Mouse (Mus musculus) left cerebral cortex, postnatal 10 days (tissue): ENCODE results near the gene Sipa1. TPM values are rescaled to one million over a fixed set of nuclear protein-coding genes. Genes with fewer than 3 reads are reported as not detected.

Experiments used
- DNase-seq, 2 experiments: peaks; one replicate each; pipeline ENCODE4 v3.0.0; 2021 to 2022; ENCODE audit warnings: low spot score in 2 of 2, mixed read lengths in 1 of 2; ENCODE audit errors: extremely low spot score in 1 of 2
- intact Hi-C: fragments of 180-260 bp; cut with DNase I; formaldehyde crosslinking; loops from one replicate; pipeline ENCODE4 v1.15.1; 2025
- total RNA-seq, 2 experiments: library from RNA; stranded (reverse); gene quantifications; 2 replicates each; pipeline ENCODE4 v1.2.3; 2021

Sipa1 gene
- 10 to 100 TPM; 24.6 to 26.5 TPM for total RNA-seq

DNA sequence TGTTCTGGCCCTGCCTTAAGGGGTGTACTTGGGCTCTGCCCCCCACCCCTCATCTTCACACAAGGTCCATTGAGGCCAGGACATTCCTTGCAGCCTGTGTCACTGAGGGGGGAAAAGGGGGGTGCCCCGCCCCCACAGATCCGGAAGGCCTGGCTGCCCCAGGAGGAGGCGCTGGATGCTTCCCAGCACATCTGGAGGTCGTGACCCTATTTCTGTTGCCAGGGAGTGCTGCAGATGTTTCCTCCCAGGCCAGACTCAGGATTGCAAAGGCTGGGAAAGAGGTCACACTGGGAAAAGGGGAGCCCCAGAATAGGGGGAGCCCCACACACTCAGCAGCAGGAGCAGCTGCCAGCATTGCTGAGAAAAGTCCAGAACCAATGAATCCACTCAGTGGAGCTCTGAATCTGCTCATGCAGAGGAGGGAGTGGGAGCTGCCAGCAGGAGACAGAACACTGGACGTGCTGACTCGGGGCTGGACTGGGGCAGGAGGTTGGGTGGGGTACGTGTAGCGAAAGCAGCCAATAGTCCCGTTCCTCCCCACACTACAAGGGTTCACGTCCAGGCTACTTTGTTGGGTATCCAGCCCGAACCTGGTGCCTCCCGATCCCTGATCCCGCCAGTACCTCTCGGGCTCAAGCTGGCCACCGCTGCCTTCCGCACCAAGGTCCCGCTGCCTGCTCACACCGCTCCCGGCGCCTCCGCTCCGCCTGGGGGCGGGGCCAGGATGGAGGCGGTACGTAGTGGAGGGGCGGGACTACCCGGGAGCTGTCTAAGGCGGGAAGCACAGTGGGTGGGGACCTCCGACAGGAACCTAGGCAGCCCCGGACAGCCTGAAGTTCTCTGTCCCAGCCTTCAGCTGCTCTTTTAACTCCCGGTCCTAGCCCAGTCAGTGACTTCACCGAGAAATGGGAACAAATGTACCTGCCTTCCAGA is at the start of gene Sipa1:
Gene Sipa1 (minus strand): TSS at position 727 of the 933 bp plus-strand sequence.
- DNase-seq = peak; percentile 57 to 95
- intact Hi-C loops = no loop called here

DNA sequence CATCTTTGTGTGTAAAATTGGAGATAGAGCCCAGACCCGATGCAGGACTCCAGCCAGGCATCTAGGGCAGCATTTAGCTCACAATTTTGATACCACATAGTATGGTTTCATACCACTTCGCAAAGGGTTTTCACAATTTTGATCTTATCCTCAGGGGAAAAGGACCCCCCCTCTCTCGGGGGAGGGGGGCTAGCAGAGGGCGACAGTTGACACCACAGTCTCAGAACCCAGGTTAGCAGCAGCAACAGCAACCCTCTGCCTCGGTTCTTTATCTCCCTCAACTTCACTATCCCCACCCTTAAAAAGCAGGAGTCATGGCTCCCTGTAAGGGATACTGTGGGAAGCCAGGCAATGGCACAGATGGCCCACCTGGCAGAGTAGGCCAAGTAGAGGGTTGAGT is 49.7 kb upstream of the Sipa1 start:
- intact Hi-C loops = loop anchor here (5.0 kb wide), 1 partner anchor 69 kb away; no protein-coding TSS in a partner anchor
- no peak for DNase-seq

DNA sequence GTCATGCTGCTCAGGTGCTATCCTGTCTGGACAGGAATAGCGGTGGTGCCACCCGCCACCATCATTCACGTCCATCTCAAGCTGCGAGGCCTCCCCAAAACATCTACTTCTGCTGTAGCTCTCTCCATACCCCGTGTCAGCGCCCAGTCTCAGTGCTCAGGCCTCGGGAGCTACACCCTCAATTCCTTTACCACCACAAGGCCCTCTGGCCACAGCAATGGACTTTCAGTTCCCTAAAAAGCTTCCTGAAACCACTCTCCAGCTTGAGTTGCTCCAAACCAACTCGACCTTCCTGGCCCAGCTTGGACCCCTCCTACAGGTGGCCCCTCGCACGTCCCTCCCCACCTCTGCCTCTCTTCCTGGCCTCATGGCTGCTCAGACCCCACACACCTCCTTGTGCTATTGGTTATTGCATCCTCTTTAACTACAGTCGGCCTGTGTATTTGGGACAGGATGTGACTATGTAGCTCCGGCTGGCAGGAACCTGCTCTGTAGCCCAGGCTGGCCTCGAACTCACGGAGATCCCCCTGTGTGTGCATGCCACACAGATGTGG is 48.5 kb upstream of the Sipa1 start:
- intact Hi-C loops = loop anchor here (2.0 to 5.0 kb wide), 2 partner anchors 15 to 70 kb away; partner anchors contain the start of gene Ehbp1l1
- peak in 1 of 2 experiments; percentile 24 for DNase-seq

- DNase-seq = peak in 1 of 2 experiments; percentile 79
- intact Hi-C loops = loop anchor here (2.0 to 5.0 kb wide), 2 partner anchors 16 to 71 kb away; partner anchors contain the start of gene Ehbp1l1
Measured at GRCm38 (mm10) chr19:5711218-5711617, 47.7 kb upstream of the Sipa1 start.

DNA sequence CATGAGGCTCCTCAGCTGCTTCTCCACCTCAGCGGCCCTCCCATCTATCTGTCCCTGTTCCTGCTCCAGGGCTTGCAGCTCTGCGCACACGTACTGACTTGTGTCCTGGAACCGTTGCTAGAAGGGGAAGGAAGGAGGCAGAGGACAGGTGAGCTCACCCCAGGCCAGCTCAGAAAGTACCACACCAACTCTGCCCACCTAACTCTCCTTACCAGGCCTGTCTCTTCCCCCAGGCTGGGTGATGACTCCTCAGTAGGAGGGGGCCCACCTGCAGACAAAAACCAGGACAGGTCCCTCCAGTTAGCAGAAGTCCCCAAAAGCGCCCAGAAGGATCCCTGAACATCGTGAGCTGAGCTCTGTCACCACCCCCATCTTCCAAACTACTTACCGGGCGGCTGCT is 47.1 kb upstream of the Sipa1 start:
- intact Hi-C loops = loop anchor here (2.0 to 5.0 kb wide), 2 partner anchors 16 to 72 kb away; partner anchors contain the start of gene Ehbp1l1
- DNase-seq = peak in 1 of 2 experiments; percentile 18

GRCm38 (mm10) chr19:5710068-5710467 is 46.6 kb upstream of the Sipa1 start:
- DNase-seq = no peak
- intact Hi-C loops = loop anchor here (2.0 to 5.0 kb wide), 2 partner anchors 17 to 72 kb away; partner anchors contain the start of gene Ehbp1l1

DNA sequence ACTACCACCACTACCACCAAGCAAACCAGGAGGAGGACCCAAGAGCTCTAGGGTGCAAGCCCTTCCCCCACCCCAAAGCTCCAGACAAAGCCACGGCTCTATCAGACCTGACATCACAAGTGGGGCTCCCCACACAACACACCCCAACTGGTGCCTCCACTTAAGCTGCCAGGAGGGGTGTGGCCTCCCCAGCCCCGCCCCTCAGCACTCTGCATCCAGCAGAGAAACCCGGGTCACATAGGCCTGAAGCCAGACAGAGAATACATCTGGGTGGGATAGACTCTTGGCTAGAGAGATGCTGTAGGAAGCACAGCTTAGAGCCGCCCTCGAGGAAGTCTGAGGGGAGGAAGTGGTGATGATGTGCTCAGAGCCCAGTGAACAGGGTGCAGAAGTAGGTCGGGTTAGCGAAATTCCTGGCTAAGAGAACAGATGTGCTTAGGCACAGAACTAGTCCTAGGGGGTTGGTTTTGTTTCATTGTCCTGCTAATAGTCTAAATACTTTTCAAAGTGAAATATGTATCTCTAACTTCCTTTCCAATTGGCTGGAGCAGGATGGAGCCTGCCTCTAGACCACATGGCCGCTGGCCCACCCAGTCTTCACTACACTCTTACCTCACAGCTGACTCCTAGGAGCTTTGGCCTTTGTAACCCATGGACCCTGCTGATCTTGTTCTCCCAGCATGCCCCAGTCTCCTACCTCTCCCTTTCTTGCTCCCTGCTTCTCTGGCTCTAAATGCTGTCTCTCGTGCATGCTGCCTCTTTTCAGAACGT is 41.5 kb upstream of the Sipa1 start:
- intact Hi-C loops = no loop called here
- peak in 1 of 2 experiments; percentile 52 for DNase-seq

DNA sequence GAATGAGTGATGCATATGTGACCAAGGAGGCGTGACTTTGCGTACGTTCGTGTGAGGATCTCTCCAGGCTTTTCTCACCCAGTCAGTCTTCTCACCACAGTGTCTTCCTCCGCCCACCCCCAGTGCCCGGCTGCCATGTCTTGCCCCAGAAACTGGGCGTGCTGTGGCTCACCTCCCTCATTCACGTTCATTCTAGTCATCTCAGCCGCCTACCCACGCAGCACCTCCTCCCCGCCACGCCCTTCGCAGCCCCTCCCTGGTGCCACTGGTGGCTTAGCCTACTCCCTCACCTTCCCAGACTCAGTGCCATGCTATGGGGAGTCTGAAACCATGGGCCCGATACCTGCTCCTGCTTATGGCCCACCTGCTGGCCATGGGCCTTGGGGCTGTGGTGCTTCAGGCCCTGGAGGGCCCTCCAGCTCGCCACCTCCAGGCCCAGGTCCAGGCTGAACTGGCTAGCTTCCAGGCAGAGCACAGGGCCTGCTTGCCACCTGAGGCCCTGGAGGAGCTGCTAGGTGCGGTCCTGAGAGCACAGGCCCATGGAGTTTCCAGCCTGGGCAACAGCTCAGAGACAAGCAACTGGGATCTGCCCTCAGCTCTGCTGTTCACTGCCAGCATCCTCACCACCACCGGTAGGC is 40.8 kb upstream of the Sipa1 start, which contains the start of gene Kcnk7:
Gene Kcnk7 (plus strand): TSS at position 205 of the 638 bp plus-strand sequence.
- no peak for DNase-seq
- intact Hi-C loops = no loop called here

- intact Hi-C loops = loop anchor here (10.0 kb wide), 2 partner anchors 159 to 199 kb away; partner anchors contain the start of gene Tigd3
- no peak for DNase-seq
Measured at GRCm38 (mm10) chr19:5695849-5696462, 32.4 kb upstream of the Sipa1 start.

- intact Hi-C loops = loop anchor here (10.0 kb wide), 2 partner anchors 161 to 201 kb away; partner anchors contain the start of gene Tigd3
- no peak for DNase-seq
Measured at GRCm38 (mm10) chr19:5693801-5694200, 30.3 kb upstream of the Sipa1 start.

- intact Hi-C loops = loop anchor here (10.0 kb wide), 2 partner anchors 162 to 202 kb away; partner anchors contain the start of gene Tigd3
Measured at GRCm38 (mm10) chr19:5692913-5693396, 29.4 kb upstream of the Sipa1 start.

DNA sequence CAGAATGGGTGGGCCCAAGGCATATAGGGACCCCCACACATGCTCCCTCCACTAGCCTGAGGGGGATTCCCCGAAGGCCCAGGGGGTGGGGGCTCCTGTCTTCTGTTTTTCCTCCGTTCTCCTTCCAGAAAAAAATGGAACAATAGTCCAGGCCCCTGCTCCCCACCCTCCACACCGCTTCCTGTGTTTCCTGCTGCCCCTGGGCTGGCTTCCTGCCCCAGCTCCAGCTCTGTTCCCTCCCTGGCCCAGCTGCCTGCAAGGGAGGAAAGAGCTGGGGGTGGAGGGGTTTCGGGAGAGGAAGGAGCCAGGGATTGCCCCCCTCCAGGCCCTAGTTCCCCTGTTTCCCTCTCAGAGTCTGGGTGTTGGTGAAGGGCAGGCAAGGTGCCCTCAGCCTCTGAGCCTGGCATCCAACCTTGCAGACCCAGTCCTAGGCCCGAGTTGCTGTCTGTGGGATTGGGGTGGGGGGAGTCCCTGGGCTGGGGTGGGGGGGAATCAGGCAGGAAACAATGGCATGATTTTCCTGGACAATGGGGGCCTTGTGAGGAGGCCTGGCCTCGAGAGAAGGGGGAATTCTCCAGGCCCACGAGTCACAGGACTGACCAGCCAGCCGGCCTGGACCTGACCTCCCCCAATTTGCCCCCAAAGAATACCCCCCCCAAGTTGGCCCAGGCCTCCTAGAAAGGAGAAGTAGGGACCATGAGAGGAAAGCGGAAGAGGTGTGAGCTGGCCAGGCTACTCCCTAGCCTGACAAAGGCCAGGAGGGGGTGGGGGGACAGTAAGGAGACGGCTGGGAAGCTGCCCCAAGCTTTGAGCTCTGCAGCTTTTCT is 28.8 kb upstream of the Sipa1 start:
- intact Hi-C loops = loop anchor here (10.0 kb wide), 2 partner anchors 163 to 203 kb away; partner anchors contain the start of gene Tigd3

More at GRCm38 (mm10) chr19:5692913-5693396, 29.4 kb upstream of the Sipa1 start:
- DNase-seq = no peak

GRCm38 (mm10) chr19:5691601-5692000 is 28.1 kb upstream of the Sipa1 start:
- DNase-seq = no peak
- intact Hi-C loops = loop anchor here (10.0 kb wide), 2 partner anchors 163 to 203 kb away; partner anchors contain the start of gene Tigd3

More for the DNA sequence above, 28.8 kb upstream of the Sipa1 start:
- DNase-seq = peak in 1 of 2 experiments; percentile 88

- DNase-seq = peak in 1 of 2 experiments; percentile 67
- intact Hi-C loops = loop anchor here (10.0 kb wide), 2 partner anchors 164 to 204 kb away; partner anchors contain the start of gene Tigd3
Measured at GRCm38 (mm10) chr19:5690343-5690735, 26.8 kb upstream of the Sipa1 start.

- DNase-seq = peak; percentile 73 to 91
- intact Hi-C loops = loop anchor here (10.0 kb wide), 2 partner anchors 165 to 205 kb away; partner anchors contain the start of gene Tigd3
Measured at GRCm38 (mm10) chr19:5689565-5690342, 26.2 kb upstream of the Sipa1 start.

DNA sequence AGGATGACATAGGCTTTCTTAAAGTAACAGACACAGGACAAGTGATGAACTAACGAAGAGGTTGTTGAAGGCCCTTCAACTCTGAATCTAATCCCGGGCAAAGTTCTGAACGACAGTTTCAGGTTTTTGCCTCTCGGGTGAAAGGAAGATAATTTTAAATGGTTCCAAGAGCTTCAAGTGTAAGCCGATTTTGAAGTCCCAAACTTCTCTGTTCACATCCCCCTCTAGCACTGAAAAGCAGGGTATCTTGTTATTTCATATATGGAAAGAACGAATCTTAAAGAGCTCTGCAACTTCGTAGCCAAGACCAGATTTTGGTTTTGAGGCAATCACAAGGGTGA is 25.6 kb upstream of the Sipa1 start:
- intact Hi-C loops = no loop called here

More for the DNA sequence above, 25.6 kb upstream of the Sipa1 start:
- no peak for DNase-seq
